Mouse (Mus musculus) thymus, postnatal 36 days (tissue): ENCODE measurements around the gene Akap13.

Experiments used
- DNase-seq, 2 experiments: peaks; one replicate each; pipeline ENCODE4 v3.0.0; 2022; ENCODE audit warnings: mixed read lengths in 2 of 2

Gene Akap13

GRCm38 (mm10) chr7:75641415-75642177 is 186.3 kb downstream of the Akap13 start:
- DNase-seq, result no peak

DNA sequence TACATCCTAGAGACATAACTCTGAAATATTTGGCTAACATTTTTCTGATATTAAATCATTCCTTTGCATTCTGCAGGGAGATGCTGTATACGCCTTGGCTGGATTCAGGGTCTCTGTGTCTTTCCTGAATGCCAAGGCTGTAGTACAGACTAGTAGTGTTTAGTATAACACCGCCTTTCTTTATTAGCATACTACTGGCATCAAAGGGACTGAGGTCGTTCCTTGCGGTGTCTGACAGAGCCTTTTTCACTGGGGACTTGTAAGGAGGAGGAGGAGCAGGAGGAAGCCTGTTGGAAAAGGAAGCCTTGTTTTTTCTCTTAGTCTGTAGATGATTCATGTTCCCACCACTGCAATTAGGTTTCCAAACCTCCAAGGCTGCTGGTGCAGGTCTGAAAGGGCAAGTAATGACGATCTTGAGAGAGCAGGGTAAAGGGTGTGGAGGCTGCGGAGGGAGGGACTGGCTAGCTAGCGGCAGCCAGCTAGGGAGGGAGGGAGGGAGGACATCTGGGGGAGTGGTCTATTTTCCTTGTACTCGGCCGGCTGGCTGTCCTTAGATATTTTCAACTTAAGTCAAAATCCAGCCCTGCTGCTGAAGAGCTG is 186.9 kb downstream of the Akap13 start:
- DNase-seq, result no peak

GRCm38 (mm10) chr7:75642846-75643563 is 187.7 kb downstream of the Akap13 start:
- DNase-seq, result no peak

DNA sequence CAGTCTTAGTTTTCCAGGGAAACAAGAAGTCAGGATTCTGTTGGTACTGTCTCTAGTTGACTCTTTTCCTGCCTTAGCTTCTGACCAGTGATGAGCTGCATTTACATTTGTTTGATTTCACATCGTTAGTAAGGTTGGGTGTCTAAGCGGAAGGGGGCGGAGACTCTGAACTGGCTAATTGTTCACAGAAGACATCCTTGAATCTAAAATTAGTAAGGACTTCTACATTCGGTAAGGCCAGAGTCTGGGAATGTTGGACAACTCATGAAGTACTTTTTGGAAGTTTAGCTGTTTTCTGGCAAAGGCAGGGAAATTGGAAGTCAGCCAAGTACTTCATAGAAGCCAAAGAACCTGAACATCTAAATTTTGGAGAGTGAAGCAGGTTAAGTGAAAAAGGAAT is 188.7 kb downstream of the Akap13 start:
- no peak for DNase-seq

GRCm38 (mm10) chr7:75644585-75644984 is 189.3 kb downstream of the Akap13 start:
- DNase-seq, result no peak

GRCm38 (mm10) chr7:75645156-75645933 is 190.0 kb downstream of the Akap13 start:
- DNase-seq, result no peak

DNA sequence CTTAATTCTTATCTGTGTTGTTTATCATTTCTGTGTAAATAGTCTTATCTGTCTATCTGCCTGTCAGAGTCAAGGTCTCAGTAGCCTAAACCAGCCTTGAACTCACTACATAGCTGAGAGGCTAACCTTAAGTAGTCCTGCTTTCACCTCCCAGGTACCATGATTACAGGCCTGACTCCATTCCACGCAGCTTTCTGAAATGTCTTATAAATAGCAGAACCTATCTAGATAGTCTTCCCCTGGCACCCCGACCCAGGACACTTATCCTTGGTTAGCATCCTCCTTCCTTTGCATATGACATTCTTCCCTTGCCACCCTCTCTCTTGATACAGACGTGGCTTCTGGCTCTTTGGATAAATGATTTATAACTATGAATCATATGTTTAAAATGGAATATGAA is 192.7 kb downstream of the Akap13 start:
- no peak for DNase-seq

GRCm38 (mm10) chr7:75648961-75649360 is 193.6 kb downstream of the Akap13 start:
- no peak for DNase-seq

DNA sequence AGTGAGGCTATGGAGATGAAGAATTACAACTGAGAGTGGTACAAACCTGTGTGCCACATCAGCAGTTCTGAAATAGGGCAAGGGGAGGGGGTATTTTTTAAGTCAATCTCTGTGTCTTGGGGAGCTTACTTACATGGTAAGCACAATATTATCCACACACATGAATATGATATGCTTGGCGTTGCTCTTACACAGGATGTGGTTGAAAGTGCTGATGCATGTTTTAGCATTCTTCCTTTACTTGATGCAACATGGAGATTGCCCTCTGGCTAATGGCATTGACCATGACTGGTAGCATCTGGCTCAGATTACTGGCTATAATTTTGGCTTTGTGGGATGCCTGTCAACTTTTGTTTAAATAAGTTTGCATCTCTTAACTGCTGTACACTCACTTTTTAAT is 194.6 kb downstream of the Akap13 start:
- DNase-seq, result no peak

- no peak for DNase-seq
These were observed 198.5 kb downstream of the Akap13 start for GRCm38 (mm10) chr7:75653684-75654317.

DNA sequence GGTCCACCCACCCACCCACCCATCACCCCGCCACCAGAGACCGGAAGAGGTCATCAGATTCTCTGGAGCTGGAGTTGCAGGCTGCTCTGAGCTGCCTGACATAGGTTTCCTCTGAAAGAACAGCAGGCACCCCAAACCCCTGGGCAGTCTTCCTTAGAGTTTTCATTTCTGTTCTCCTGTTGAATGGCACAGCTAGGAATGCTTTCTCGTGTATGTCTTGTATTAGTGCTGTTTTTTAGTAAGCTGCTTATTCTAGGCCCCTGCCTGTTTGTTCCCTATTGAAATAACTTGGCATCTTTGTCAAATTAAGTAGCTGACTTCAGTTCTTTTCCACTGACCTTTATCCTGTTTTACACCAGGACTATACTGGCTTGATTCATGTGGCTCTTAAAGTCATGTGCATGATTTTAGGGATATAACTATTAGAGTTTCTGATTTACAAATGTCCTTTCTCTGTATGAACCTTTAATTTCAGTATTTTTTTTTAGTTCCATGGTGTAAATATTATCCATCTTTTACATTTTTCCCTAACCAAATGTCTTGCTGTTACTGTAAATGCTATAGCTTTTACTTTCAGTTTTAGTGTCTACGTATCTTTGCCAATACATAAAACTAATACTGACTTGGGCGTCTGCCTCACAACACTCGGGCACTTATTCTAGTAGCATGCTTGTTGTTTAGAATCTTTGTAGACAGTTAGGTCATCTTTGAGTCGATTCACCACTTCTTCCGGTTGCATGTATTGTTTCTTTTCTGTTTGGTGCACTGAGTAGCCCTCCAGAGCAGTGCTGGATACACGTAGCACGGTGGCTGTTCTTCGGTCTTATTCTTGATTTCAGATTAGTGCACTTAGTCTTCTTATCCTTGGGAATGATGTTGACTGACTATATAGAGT is 200.1 kb downstream of the Akap13 start:
- DNase-seq, result no peak

- DNase-seq, result no peak
These were observed 201.0 kb downstream of the Akap13 start for GRCm38 (mm10) chr7:75656297-75656852.

GRCm38 (mm10) chr7:75656896-75657295 is 201.6 kb downstream of the Akap13 start:
- DNase-seq, result no peak

- DNase-seq, result no peak
These were observed 209.1 kb downstream of the Akap13 start for GRCm38 (mm10) chr7:75664455-75664854.

DNA sequence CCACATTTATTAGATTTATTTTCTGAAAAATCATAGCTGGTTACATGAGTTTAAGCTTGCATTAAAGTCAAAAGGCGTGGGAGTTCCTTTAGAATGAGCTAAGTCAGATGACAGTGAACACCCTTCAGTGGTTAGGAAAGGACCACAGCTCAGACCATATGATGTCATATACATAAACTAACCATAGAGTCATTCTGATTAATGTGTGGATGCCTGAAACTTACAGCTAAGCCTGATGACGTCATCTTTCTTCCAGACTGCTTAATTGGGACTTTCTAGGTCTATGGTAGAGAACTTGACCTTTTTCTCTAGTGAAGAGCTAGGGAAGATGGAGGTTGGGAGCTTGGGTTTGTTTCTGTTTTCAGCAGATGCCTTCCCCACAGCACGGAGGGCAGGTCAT is 211.6 kb downstream of the Akap13 start:
- DNase-seq, result no peak

DNA sequence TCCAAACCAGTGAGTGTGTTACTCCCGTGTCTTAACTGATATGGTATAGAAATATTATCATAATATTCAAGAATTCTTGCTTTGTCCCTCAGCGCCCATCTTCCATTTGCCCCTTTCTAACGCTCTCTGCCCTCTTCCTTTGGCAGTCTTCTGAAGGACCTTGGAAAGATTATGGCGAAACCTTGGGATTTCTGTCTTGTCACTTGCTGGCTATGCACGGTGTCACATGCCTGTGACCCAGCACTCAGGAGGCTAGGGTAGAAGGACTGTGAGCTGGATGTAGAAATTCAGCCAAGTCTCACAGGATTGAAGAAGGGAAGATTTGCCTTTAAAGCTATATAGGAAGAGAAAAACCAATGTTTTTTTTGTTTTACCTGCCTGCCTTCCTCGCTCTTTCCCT is 212.2 kb downstream of the Akap13 start:
- DNase-seq, result no peak

DNA sequence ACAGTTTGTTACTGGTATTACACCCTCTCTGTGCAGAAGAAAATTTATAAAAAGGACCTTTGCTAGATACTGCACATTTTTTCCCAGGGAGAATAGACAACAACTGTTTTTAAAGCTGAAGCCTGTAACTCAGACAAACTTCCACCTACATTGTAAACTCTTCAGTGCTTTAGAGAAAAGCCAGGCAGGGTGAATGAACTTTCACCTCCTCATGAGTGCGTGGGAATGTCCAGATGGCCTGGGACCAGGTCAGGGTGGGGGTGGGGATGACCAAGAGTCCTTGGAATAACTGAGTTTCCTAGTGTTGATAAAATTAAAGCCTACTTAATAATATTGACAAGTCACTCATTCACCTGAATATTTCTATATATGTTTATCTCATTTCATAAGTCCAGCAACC is 213.1 kb downstream of the Akap13 start:
- DNase-seq, result no peak

GRCm38 (mm10) chr7:75669416-75669815 is 214.1 kb downstream of the Akap13 start:
- DNase-seq, result no peak

DNA sequence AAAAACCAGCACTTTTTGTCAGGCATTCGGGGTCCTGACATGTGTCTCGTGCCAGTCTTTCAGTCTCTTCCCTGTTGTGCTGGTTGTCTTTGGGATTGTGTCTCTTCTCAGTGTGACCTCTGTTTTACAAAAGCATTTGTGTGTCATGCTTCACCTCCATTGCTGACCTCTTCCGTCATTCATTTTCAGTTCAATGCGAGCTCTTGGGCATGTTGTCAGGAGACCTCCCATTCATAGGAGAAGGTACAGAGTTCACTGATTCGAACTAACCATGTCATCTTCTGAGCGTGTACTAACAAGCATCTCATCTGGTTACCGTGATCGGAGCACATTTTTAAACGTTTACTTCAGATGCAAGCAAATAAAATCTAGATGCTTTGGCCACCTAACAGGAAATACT is 224.3 kb downstream of the Akap13 start:
- no peak for DNase-seq

- no peak for DNase-seq
These were observed 227.6 kb downstream of the Akap13 start for GRCm38 (mm10) chr7:75682901-75683300.

- DNase-seq, result no peak
These were observed 228.1 kb downstream of the Akap13 start for GRCm38 (mm10) chr7:75683410-75683809.
